Mouse (Mus musculus): ENCODE measurements around the gene Fars2.
A peak's percentile ranks its signal among the peaks of the same experiment; 100 is the strongest.
"Not testable (repeated sequence)": the region's sequence is repeated elsewhere in the genome, so short reads cannot be mapped to it uniquely, and the experiment has no call there.

The Fars2 gene

DNA sequence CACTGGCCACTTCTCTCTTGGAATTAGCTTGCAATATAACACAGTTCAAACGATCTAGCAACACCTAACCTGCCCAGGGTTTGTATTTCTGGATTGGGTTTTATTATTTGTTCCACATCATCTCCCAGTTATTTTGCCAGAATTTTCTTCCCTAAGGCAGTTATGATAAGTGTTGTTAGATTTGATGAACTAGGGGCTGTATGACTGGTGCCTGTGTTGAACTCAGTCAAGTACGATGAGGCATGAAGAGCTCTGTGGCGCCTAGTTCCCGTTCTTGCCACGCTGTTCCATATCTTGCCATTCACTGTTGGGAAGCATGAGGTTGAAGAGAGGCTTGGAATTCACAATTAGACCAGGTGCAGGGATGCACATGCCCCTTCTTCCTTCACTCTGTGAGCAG lies 177.3 kb downstream of the Fars2 start:
- DNase-seq (ENCODE audit: low spot score in 2 of 2) = no peak

DNA sequence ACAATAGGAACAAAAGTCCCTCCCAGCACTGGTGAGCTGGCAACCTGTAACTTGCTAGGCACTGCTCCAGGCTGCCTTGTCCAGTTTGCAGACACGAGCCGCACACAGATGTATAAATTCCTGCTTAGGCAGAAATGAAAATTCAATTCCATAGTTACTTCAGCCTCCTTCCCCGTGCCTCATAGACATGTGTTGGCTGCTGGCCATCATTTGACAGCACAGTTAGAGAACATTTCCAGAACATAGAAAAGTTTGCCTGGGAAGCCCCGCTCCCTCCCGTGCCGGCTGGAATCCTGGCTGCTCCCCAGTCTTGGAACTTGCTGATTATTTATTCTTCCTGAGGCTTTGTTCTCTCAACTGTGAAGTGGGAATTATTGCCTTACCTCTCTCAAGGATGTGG lies 178.6 kb downstream of the Fars2 start:
- DNase-seq (ENCODE audit: low spot score in 2 of 2) = no peak

DNA sequence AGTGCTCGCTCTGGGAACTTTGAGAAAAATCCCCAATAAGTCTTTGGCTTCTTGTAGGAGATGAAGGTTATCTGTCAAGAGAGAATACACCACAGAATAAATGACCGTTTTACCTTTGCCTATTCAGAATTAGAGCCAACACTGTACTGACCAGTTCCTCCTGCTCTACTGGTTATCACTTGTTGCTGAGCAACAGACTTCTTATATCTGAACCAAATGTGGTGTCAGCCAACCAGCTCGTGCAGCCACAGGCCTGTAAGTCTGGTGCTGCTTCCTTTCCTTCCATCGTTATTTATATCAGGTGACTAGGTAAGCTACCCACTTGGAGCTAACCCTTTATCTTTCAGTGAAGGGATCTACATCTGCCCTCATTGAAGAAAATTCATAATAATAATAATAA lies 179.4 kb downstream of the Fars2 start:
- DNase-seq (ENCODE audit: low spot score in 2 of 2) = no peak

DNA sequence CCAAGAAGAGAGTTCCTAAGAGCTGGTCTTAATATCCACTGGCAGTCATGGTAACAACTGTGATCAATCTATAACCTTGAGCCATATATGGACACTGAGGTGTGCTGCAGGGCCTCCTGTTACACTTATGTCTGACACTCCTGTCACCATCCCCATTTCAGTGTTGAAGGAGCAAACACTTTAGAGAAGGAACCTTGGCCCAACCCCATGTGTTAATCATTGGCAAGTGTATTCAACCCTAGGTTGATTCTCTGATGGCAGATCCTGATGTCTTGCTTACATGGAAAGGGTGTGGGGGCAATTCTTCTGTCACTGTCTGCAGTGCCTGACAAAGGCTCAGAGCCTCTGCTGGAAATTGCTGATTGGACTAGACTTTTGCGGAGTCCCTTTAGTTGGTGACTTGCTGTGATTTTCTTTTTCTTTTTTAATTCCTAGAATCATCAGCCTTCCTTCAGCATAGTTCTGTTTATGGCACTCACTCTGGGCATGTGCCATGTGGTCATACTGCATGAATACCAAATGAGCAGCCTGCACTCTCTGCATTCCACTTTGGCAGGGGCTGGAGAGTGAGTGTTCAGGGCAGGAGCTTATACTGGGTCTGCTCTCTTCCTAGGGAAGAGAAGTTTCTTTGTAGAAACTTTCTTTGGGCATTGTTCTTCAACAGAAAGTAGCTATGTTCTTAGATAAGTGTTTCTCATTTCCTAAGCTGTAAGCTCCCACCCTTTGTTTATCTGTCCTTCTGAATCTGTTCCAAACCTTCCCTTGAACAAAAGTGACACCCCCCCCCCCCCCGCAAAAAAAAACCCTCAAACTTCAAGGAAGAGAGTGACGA lies 181.0 kb downstream of the Fars2 start:
- DNase-seq (ENCODE audit: low spot score in 2 of 2) = no peak

DNA sequence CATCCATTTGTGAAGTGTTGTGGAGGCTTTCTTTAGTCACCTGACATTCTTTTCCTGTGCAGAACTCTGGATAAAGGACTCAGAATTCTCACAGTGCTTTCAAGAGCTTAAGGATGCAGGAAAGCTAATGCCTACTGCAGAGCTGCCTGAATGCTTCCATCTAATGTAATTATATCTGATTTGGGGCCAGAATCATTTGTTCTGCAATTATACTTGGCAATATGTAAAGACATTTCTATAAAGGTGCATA lies 181.5 kb downstream of the Fars2 start:
- no peak for DNase-seq (ENCODE audit: low spot score in 2 of 2)

DNA sequence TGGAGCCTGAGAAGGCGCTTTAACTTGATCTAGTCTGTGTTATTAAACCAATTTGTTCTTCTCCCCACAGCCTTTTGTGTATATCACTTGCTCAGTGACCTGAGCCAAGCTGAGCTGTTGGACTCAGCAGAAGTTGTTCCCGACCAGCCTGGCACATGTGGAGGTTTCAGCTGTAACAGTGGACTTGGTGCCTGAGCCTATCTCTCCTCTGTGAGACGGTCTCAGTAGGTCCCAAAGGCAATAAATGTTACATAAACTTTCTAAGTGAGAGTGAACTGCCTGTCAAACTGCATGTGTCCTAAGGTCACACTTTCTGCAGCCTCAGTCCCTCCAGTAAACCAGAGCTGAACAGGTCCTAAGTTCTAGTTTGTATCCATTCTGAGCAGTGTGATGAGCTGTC lies 185.6 kb downstream of the Fars2 start:
- DNase-seq (ENCODE audit: low spot score in 2 of 2) = no peak

DNA sequence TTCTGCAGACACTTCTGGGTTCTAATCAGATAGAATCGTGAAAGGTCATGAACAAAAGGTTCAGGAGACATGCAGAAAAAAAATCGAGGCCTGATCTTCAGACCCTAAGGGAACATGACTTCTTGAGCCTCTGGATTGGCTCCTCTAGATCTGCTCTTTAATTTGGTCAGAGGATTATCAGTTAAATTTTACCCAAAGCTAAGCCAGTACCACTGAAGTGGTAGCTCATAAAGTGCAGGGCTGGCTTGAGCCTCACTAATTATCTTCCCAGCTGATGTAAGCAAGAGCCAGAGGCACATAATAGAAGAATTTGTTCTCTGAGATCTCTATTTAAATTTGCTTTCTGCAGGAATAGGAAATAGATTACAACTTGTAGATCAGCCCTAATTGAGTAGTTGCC lies 188.1 kb downstream of the Fars2 start:
- DNase-seq (ENCODE audit: low spot score in 2 of 2) = no peak

DNA sequence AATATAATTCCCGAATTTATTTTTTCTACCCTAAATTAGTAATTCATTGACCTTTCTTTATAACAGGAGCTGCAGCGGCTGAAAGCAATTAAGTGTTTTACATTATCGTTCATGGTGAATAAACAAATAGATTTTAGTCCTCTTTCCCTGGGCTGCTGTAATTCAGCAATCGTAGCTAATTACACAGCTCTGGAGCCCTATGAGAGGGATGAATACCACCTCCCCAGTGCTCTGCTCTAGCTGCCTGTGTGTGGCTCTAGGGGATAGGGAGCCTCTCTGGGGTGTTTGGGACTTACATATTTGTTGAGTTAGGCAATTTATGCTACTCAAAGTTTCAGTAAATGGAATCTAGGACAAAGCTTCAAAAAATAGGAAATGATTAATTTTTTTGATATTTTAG lies 190.2 kb downstream of the Fars2 start:
- DNase-seq (ENCODE audit: low spot score in 2 of 2) = no peak

DNA sequence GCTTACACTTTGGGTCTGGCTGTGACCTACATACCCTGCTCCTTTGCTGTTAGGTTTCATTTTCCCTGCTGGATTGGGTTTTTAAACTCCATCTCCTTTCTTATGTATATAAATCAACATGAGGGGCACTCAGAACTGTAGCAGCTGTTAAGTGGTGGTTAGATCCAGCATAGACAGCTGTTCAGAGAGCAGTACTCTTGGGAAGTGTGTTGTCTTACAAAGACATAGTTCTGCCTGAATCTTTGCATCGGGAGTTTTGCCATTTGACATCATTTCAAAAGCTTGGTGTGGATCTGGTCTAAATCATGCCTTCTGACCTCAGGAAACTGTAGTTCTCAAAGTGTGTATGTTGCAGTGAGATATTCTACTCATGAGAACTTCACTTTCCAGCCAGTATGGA lies 191.9 kb downstream of the Fars2 start:
- no peak for DNase-seq (ENCODE audit: low spot score in 2 of 2)

DNA sequence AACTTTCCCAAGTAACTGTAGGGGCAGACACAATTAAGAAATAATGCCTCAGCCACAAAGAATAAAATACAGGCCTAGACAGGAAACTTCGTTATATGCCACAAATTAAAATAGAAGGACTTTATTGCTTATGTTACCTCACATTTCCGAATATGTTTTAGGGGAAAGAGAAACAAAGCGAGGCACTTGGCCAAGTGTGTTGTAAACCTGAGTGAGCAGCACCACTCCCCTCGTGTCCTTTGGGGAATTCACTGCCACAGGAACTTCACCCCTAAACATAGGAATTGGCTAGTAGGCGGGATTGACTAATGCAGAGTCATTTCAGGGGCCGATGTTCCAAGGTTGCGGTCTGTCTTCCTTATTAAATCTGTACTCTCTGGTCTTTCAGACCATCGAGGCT lies 197.0 kb downstream of the Fars2 start:
- no peak for DNase-seq (ENCODE audit: low spot score in 2 of 2)

DNA sequence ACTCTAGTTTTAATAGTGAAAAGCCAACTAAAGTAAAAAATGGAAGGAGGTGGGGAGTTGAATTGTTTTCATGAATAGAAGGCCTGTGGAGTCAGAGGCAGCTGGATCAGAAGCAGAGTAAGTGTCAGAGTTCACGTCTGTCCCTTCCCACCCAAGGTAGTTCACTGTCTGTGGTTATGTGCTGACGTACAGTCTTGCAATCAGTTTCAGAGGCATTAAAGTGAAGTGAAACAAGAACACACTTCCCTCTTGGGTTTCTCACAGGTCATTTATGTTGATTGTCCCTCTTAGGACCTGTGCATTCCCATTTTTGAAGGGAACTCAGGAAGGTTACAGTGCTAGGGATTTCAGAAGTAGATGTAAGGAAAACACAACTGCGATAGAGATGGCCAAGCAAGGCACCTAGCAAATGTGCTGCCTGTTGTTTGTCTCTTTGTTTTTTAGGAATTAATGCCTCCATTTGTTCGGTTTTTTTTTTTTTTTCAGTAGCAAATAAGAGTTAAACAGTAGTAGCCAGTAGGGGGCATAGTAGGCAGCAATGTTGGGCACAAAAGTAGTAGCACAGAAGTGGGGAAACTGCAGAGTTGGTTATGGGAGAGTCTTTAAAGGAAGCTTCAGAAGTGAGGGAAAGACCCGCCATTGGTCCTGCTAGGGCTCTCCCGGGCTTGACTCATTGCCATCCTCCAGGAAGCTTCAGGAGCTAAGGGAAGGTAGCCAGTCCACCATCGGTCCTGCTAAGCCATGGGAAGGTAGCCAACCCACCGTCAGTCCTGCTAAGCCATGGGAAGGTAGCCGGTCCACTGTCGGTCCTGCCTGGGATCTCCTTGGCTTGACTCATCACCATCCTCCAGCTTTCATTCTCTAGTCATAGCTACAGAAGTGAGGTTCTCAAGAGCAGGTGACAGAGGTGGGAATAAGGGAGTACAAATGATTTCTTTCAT lies 197.9 kb downstream of the Fars2 start:
- DNase-seq (ENCODE audit: low spot score in 2 of 2) = peak; percentile 8

DNA sequence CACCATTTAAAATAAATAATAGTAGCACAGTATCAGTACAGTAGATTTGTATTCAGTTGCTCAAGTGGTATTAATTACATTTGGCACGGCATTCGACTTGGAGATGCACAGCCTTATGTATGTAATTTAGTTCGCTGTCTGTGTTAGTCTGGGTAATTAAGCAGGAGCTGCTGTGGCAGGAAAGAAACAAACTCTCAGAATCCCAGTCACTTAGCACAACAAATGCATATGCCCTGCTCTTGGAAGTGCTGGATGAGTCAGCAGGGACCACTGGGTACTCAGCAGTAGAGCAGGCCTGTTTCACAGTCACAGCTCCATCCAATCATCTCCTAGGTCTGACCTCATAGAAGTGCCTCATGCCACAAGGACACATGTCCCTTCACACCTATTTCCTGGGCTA lies 200.6 kb downstream of the Fars2 start:
- no peak for DNase-seq (ENCODE audit: low spot score in 2 of 2)

DNA sequence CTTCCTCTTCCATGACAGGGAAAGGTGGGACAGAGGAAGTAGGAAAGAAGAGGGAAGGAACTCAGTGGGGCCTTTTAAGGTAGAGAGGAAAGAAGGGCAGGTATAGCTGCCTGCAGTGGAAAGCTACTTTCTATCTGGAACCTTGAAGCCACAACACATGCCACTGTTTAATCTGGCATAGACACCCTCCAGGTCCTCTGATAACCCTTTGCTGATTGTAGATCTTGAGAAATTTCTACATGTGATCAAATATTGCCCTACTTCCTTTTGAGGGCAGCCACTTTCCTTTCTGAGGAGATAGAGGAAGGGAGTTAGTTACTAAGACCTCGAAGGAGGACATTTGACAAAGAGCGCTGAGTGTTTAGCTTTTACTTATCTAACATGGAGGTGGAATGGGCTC lies 207.4 kb downstream of the Fars2 start:
- no peak for DNase-seq (ENCODE audit: low spot score in 2 of 2)

DNA sequence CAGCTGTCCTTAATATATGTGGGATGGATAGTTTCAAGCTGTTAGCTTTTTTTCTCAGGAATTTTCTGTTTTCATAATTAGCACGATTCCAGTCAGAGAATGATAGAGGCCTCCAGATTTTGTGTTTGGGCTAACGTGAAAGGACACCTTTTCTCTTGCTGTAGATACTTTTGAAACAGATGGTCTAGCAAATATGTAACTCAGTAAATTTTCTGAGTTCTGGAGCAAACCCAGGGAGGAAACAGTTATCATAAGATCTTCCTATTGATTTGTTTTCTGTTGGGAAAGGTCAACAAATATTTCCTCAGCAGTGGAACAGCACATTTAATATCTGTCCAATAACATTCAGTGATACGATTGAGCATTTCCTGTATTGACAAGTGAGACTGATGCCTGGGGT lies 209.3 kb downstream of the Fars2 start:
- DNase-seq (ENCODE audit: low spot score in 2 of 2) = no peak

DNA sequence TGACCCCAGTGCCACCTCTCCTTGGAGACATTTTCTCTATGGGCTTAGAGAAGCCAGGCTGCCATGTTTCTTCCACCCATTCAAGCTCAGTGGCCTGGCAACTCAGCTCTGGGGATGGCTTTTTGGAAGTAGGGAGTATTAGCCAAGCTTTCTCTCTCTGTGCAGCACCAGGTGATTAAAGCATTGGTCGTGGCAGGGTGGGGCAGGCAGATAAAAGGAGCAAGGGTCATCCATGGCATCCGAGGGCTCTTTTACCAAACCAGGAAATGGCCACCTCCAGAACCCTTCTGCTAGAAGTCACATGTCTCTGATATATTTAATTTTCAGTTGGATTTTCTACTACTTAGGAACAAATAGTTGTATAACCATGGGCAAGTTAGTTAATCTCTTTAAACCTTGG lies 212.7 kb downstream of the Fars2 start:
- DNase-seq (ENCODE audit: low spot score in 2 of 2) = no peak

DNA sequence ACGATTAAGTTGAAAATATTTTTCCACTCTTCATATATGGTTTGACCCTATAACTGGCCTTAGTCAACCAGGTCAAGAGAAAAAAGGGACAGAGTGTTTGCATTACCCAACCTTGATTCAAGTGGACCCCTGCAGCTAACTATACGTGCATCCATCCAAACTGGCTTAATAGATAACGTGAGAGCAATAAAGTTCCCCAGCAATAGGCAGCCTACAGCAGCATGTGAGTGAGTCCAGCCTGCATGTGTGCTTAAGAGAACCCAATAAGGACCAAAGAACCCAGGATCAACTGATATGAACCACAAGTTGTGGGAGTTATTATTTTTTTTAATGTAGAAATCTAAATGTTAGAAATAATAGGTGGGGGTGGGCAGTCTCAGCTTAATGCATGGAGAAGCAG lies 213.3 kb downstream of the Fars2 start:
- DNase-seq (ENCODE audit: low spot score in 2 of 2) = no peak

DNA sequence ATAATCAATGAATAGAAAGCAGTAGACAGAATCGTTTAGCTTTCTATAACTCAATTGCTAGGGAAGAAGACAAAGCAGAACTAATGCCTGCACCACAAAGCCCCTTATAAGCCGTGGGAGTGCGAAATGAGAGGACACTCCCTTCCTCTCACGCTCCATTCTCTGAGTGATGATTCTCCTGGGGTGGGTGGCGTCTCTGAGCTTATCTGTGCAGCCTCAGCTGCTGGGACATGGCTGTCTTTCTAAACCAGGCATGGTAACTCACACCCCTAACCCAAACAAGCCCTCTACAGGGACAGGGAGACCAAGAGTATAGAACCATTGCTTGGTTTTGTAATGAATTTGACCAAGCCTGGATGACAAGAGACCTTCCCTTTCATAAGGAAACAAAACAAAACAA lies 217.5 kb downstream of the Fars2 start:
- no peak for DNase-seq (ENCODE audit: low spot score in 2 of 2)

DNA sequence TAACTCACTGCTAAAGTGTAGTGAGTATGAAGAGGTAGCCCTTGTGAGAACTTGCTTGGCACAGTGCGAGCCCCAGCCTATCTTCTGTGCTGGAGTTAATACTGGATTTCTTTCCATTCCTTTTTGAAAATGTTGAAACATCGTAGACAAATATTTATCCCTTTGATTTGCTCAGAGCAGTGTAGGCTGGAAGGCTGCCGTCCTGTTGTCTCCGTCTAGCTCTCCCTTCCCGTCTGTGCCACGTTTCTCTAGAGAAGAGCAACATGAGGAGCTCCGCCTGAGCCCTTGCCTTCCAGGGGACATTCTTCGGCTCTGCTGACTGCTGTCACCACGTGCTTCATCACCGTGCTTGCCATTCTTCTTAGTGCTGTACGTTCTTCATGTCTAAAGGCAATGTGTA lies 234.3 kb downstream of the Fars2 start:
- DNase-seq (ENCODE audit: low spot score in 2 of 2) = no peak

DNA sequence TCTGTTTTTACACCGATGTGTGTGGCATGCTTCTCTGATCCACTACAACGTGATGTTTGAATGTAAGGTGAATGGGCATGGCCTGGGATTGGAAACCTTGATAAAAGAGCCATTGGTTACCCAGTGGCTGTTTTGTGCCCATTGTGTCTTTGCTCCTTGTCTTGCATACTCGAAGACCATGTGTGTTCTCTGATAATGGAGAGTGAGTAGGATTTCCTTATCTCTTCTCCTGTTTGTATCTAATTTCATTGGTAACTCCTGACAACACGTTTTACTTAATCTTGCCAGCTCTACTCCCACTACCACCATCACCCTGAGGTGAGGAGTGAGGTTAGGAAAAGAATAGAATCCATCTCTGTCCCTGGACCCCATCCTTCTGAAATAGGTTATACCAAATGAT lies 240.3 kb downstream of the Fars2 start:
- DNase-seq (ENCODE audit: low spot score in 2 of 2) = no peak

DNA sequence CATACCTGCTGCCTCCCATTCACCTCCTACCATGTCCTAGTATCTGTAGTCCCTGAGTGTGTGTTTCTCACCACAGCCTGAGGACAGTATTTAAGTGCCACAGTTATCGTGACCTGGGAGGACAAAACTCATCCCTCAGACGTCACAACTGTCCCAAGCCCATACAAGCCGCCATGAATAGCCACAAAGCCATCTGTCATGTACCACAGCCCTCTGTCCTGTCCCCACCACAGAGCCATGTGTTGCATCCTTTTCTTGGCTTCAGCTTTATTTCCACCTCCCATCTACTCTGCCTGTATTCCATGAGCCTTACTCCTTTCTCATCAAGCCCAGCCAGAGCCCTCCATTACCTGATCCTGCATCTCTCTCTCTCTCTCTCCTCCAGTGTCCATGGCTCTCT lies 244.2 kb downstream of the Fars2 start:
- no peak for DNase-seq (ENCODE audit: low spot score in 2 of 2)

DNA sequence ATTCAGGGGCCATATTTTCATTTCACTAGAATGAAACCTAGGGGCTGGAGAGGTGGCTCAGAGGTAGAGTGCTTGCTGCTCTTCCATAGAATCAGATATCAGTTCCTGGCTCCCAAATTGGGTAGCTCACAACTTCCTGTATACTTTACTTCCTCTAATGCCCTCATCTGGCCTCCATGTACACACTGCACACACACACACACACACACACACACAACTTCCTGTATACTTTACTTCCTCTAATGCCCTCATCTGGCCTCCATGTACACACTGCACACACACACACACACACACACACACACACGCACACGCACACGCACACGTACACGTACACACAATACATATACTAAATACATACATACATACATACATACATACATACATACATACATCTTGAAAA lies 248.5 kb downstream of the Fars2 start:
- not testable (repeated sequence) for DNase-seq (ENCODE audit: low spot score in 2 of 2)

DNA sequence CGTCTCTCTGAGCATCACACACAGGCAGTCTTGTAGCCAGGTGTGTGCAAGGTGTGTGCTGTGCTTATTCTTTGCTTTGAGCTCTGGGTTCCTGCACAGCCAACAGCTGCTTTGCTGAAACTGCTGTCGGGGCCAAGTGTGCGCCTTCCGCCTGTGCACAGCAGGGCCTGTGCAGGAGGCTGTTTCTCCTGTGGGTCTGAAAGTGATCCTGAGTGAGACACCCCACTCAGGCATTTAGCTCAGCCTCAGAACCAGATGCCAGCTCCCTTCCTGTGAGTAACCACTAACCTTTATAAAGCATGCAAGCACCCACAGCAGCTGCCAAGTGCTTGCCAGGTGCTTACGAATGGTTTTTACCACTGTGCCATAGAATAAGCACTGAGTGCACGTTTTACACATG lies 249.1 kb downstream of the Fars2 start:
- no peak for DNase-seq (ENCODE audit: low spot score in 2 of 2)

DNA sequence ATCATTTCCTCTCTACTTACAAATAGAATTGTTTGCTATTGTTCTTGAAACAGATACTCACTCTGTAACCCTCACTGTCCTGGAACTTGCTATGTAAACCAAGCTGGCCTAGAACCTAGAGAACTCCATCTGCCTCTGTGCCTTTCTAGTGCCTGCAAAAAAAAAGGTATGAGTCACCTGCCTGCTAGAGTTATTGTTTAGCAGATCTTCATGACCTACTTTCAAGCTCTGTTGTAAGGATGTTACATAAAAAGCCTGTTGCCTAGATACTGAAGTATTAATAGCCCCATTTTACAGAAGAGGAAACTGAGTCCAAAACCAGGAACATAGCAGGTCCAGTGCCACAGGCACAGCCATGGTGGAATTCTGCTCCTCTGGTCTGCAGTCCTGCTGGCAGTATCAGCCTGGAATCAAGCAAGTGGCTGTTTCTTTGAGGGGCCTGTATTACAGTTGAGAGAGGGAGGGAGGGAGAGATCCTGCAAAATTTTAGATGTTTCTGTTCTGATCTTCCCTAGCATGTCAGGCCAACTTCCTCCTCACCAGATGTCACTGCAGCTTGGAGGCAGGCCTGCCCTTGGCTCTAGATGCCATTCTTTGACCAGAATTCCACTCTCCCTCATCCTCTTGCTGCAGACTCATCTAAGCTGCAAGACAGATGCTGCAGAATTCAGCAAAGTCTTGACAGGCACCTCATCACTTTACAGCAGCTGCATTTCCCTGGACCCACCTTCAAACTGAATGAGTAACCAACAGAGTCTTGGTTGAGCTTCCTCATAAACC lies 250.7 kb downstream of the Fars2 start:
- no peak for DNase-seq (ENCODE audit: low spot score in 2 of 2)

All from spleen, postnatal 36 days (tissue).